Mouse (Mus musculus) thymus, adult 2 months (tissue): ENCODE results near the gene Lag3. TPM values are rescaled to one million over a fixed set of nuclear protein-coding genes. Genes with fewer than 3 reads are reported as not detected.
"Not testable (repeated sequence)": the region's sequence is repeated elsewhere in the genome, so short reads cannot be mapped to it uniquely, and the experiment has no call there.

Experiments
- DNase-seq: peaks from one replicate; pipeline ENCODE4 v3.0.0; 2021
- H3K27ac ChIP-seq: fragments of 200-500 bp; 2 replicates; pipeline ENCODE4 v1.5.1; 2012; ENCODE audit warnings: low read length, control low read depth; ENCODE audit not compliant: control insufficient read depth, insufficient read depth
- H3K27me3 ChIP-seq: fragments of 200-500 bp; 2 replicates; pipeline ENCODE4 v1.6.1; 2012; ENCODE audit warnings: mild to moderate bottlenecking, low read length, moderate library complexity, mixed read lengths; ENCODE audit not compliant: control insufficient read depth, insufficient read depth
- H3K36me3 ChIP-seq: fragments of 200-500 bp; 2 replicates; pipeline ENCODE4 v1.6.1; 2012; ENCODE audit warnings: mild to moderate bottlenecking, low read length, moderate library complexity; ENCODE audit not compliant: control insufficient read depth, insufficient read depth
- H3K4me1 ChIP-seq: fragments of 200-500 bp; replicated peaks from 2 replicates; pipeline ENCODE4 v1.6.1; 2012; ENCODE audit warnings: low read length; ENCODE audit not compliant: control insufficient read depth, insufficient read depth
- H3K4me3 ChIP-seq: fragments of 200-500 bp; 2 replicates; pipeline ENCODE4 v1.5.1; 2012; ENCODE audit warnings: mild to moderate bottlenecking, low read length, control low read depth, moderate library complexity; ENCODE audit not compliant: control insufficient read depth, insufficient read depth
- CTCF ChIP-seq: fragments of 200-500 bp; IDR thresholded peaks from 2 replicates; pipeline ENCODE4 v1.5.1; 2012; ENCODE audit warnings: mild to moderate bottlenecking, control low read depth, low read length, moderate library complexity, borderline replicate concordance; ENCODE audit not compliant: control insufficient read depth, poor library complexity, insufficient read depth; ENCODE audit errors: extremely low read depth
- POLR2A ChIP-seq: fragments of 200-500 bp; IDR thresholded peaks from 2 replicates; pipeline ENCODE4 v1.6.1; 2012; ENCODE audit warnings: mild to moderate bottlenecking, low read length, control low read depth, moderate library complexity; ENCODE audit not compliant: control insufficient read depth, poor library complexity, insufficient read depth; ENCODE audit errors: extremely low read depth
- WGBS: fragments of 180-500 bp; shearing (Covaris S2); methylation state at CpG from one replicate; pipeline ENCODE4 v1.1.7; 2018; 5-methylcytosine and 5-hydroxymethylcytosine counted together
- polyA plus RNA-seq: library from polyadenylated mRNA; depleted of rRNA; stranded (reverse); fragments of >200 nt; gene quantifications from 2 replicates; pipeline ENCODE4 v1.2.3, GENCODE M21; 2012

Gene Lag3
- polyA plus RNA-seq, 1 experiment = 30.1 TPM

DNA sequence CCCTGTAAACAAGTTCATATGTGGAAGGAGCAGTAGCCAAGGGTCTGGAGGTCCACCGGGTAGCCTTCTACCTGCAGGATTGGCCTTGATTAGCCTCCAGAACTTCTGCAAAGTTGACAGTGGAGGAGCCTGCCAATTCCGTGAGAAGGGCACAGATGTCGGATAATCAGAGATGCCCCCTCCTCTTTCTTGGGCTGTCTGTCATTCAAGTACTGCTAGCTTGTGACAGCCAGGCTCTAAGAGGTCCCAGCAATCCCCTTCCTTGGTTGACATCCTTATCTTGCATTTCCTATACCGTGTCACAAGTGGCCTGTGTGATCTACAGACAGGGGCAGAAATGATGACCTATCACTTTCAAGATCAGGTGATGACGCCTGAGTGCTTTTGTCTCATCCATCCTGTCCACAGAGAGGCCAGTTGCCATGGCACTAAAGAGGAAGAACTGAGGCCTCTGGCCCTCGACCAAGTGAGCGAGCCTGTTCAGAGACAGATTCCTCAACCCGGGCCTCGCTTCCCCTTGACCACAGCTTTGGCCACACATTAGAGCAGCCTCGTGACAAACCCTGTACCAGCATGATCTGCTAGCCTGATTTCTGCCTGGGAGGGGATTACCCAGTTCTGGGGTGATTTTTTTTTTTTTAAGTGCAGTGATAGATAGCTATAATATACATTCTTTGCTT lies 10.6 kb downstream of the Lag3 start:
- Histone ChIP-seq H3K27ac (peak overlapping the region; percentile 95), H3K27me3 (no peaks in the 10 kb centered on the region), H3K4me3 (0 out of 2 replicates have a peak overlapping the region, but pooled peaks have one; percentile 4), H3K36me3 (no peaks in the 10 kb centered on the region), H3K4me1 (peaks cover 63% of the 10 kb centered on the region)
- TF ChIP-seq CTCF = no peak
- peak; percentile 41 for DNase-seq
- 21% methylated on average over 10 of the region's 10 CpGs for WGBS

DNA sequence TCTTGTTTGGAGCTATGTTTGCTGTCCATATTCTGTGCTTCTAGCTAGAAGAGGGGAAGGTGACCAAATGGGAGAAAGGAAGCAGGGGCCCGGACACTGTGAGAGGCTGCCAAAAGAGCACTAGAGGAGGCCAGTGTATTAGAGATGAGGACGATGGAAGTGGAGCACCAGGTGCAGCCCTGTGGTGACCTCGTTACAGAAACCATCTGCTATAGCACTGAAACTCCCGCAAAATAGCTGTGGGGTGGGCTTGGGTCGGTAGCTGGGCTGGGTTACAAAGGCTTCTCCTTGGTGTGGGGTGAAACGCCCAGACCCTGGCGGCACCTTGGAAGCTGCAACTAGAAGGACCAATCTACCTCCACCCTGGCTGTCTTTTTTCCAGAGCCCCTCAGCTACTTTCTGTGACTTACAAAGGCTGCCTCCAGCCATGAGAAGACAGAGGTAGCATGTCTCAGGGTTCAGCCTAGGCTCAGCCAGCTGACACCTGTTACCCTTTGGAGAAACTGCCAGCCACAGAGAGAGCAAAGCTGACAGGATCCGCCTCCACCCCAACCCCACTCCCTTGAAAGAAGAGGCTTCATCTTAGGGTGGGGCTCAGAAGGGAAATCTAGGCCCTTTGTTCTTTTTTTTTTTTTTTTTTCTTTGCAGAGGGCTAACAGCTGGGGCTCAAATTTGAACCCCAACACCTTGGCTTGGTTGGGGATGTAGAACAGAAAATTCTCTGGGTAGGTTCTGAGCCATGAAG lies 11.3 kb downstream of the Lag3 start:
- H3K36me3 ChIP-seq = no peaks in the 10 kb centered on the region
- TF ChIP-seq CTCF (no peak), POLR2A (0 out of 2 replicates have a peak, but pooled peaks have one; percentile 11)
- H3K4me1 ChIP-seq = peaks cover 65% of the 10 kb centered on the region
- peak; percentile 86 for DNase-seq
- H3K4me3 ChIP-seq = peak overlapping the region; percentile 31
- H3K27me3 ChIP-seq = no peaks in the 10 kb centered on the region
- WGBS = 12% methylated on average over 8 of the region's 8 CpGs
- peak overlapping the region; percentile 97 for H3K27ac ChIP-seq

DNA sequence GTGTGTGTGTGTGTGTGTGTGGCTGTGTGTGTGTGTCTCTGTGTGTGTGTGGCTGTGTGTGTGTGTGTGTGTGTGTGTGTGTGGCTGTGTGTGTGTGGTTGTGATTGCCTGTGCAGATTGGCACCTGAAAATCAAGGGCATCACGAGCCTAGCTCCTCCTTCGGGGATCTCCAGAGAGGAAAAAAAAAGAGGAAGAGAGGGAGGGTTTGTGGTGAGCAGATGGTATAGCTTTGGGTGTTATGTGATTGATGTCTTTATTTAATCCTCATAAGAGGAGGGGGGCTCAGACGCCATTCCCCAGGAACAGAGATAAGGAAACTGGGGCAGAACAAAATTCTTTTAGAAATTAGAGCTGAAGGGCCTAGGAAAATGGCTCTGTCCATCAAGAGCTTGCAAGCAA lies 13.1 kb downstream of the Lag3 start:
- Histone ChIP-seq H3K4me3 (no peak overlapping the region), H3K27me3 (no peaks in the 10 kb centered on the region), H3K27ac (peak overlapping the region; percentile 97), H3K4me1 (peaks cover 60% of the 10 kb centered on the region), H3K36me3 (no peaks in the 10 kb centered on the region)
- 2% methylated on average over 3 of the region's 3 CpGs for WGBS
- DNase-seq = peak; percentile 47
- no peak for TF ChIP-seq CTCF
- no peak for TF ChIP-seq POLR2A

DNA sequence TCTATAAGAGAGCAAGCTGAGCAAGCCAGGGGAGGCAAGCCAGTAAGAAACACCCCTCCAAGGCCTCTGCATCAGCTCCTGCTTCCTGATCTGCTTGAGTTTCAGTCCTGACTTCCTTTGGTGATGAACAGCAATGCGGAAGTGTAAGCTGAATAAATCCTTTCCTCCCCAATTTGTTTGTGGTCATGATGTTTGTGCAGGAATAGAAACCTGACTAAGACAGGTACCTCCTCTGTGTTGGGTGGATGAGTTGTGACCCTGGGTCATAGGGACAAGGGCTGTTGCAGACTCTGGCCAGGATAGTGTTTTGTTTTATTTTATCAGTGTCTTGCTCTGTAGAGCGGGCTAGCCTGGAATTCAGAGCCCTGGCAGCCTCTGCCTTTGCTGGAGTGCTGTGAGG lies 17.4 kb downstream of the Lag3 start:
- not testable (repeated sequence) for DNase-seq, H3K27me3 ChIP-seq, H3K27ac ChIP-seq, H3K36me3 ChIP-seq, H3K4me3 ChIP-seq
- peaks cover 42% of the 10 kb centered on the region for H3K4me1 ChIP-seq
- 98% methylated on average over 2 of the region's 2 CpGs for WGBS

- no peak for DNase-seq
- TF ChIP-seq POLR2A (no peak), CTCF (no peak)
- H3K27me3 ChIP-seq = no peaks in the 10 kb centered on the region
- no peaks in the 10 kb centered on the region for H3K36me3 ChIP-seq
- no peak overlapping the region for H3K27ac ChIP-seq
- WGBS = 64% methylated on average over 6 of the region's 6 CpGs
- peaks cover 34% of the 10 kb centered on the region for H3K4me1 ChIP-seq
- no peak overlapping the region for H3K4me3 ChIP-seq
Observed at GRCm38 (mm10) chr6:124890997-124891396, 20.5 kb downstream of the Lag3 start.

GRCm38 (mm10) chr6:124888555-124889125 lies 22.9 kb downstream of the Lag3 start:
- TF ChIP-seq CTCF (no peak), POLR2A (no peak)
- peaks cover 7% of the 10 kb centered on the region; the same call in 1 of the 2 replicates for H3K36me3 ChIP-seq
- 76% methylated on average over 6 of the region's 6 CpGs for WGBS
- H3K27me3 ChIP-seq = no peaks in the 10 kb centered on the region
- no peak overlapping the region for H3K4me3 ChIP-seq
- peak; percentile 37 for DNase-seq
- peak overlapping the region; percentile 97 for H3K27ac ChIP-seq
- peaks cover 46% of the 10 kb centered on the region for H3K4me1 ChIP-seq
